Mouse (Mus musculus) embryonic facial prominence, embryonic 12.5 days (tissue): ENCODE measurements around the gene Wdr19. TPM values are rescaled to one million over a fixed set of nuclear protein-coding genes. Genes with fewer than 3 reads are reported as not detected.
A peak's percentile ranks its signal among the peaks of the same experiment; 100 is the strongest.

ENCODE experiments used
- ATAC-seq: fragments of 200-750 bp; cut with Nextera tagmentation; 2 replicates; pipeline ENCODE4 v1.8.0; 2017; ENCODE audit not compliant: insufficient number of reproducible peaks, insufficient read depth, low FRiP score, low TSS enrichment
- H3K27ac ChIP-seq: fragments of 300-500 bp; sonication (generic); 2 replicates; pipeline ENCODE4 v1.5.1; 2016; ENCODE audit warnings: mild to moderate bottlenecking
- H3K27me3 ChIP-seq: fragments of 300-500 bp; sonication (generic); 2 replicates; pipeline ENCODE4 v1.6.1; 2016; ENCODE audit warnings: mild to moderate bottlenecking, moderate library complexity
- H3K36me3 ChIP-seq: fragments of 300-500 bp; sonication (generic); 2 replicates; pipeline ENCODE4 v1.6.1; 2016; ENCODE audit warnings: mild to moderate bottlenecking
- H3K4me1 ChIP-seq: fragments of 300-500 bp; sonication (generic); 2 replicates; pipeline ENCODE4 v1.6.1; 2016
- H3K4me2 ChIP-seq: fragments of 300-500 bp; sonication (generic); replicated peaks from 2 replicates; pipeline ENCODE4 v1.6.1; 2016; ENCODE audit warnings: mild to moderate bottlenecking, moderate library complexity
- H3K4me3 ChIP-seq: fragments of 300-500 bp; sonication (generic); 2 replicates; pipeline ENCODE4 v1.5.1; 2016; ENCODE audit warnings: mild to moderate bottlenecking
- H3K9ac ChIP-seq: fragments of 300-500 bp; sonication (generic); 2 replicates; pipeline ENCODE4 v1.6.1; 2016; ENCODE audit warnings: mild to moderate bottlenecking, moderate library complexity
- H3K9me3 ChIP-seq: fragments of 300-500 bp; sonication (generic); 2 replicates; pipeline ENCODE4 v1.6.1; 2016; ENCODE audit warnings: mild to moderate bottlenecking, moderate library complexity
- WGBS: fragments of 180-500 bp; shearing (Covaris S2); methylation state at CpG from one replicate; pipeline ENCODE4 v1.1.7; 2016; 5-methylcytosine and 5-hydroxymethylcytosine counted together
- polyA plus RNA-seq: library from polyadenylated mRNA; unstranded; fragments of >200 nt; fragmentation: Nextera tagmentation; extraction: Ambion mirVana; gene quantifications from 2 replicates; pipeline ENCODE4 v1.2.1, GENCODE M21; 2016

Wdr19 gene
- polyA plus RNA-seq, result 12.2 and 13.2 TPM in 2 replicates

DNA sequence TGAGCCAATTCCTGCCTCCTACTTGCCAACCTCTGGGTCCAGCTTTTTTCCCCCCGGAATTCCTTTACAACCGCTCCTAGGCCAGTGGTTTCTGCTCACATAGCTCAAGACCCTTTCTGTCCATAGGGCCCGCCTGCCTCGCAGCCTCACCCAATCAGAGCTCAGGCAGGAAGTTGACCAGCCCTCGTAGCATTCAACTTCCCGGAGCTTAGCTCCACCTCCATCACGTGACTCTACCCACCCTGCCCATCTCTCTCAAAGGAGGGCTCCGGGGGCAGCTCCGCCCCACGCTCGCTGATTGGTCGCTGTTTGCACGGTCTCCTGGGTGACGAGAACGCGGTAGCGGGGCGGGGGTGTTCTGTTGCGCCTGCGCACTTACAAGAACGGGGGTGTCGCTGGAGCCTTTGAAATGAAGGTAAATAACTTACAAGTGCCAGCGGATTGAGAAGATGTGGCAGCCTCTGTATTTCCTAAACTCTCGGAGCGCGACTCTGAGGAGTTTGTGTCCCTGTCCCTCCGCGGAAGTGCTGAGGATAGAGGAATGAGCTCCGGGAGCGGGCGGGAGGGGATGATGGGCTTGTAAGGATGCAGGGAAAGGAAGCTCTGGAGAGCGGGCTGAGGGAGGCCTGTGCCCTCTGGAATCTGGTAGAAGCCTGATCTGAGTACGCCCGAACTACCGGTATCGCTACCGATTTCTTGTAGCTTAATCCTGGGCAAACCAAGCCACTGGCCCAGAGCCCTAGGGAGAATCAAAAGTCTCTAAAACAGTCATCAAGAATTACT is at the start of gene Wdr19:
Wdr19 (plus strand) TSS at position 351 of the 783 bp plus-strand sequence.
- no peaks in the 10 kb centered on the region for H3K36me3 ChIP-seq
- no peaks in the 10 kb centered on the region for H3K27me3 ChIP-seq

GRCm38 (mm10) chr5:65149706-65150105 is 49.8 kb upstream of the Wdr19 start:
- H3K4me2 ChIP-seq, result no peak overlapping the region
- no peaks in the 10 kb centered on the region for H3K9me3 ChIP-seq
- no peak overlapping the region for H3K4me3 ChIP-seq
- no peaks in the 10 kb centered on the region for H3K4me1 ChIP-seq
- no peaks in the 10 kb centered on the region for H3K27me3 ChIP-seq
- 93% methylated on average over 6 of the region's 6 CpGs for WGBS
- no peak overlapping the region for H3K9ac ChIP-seq
- H3K36me3 ChIP-seq, result peaks cover 12% of the 10 kb centered on the region
- no peak for ATAC-seq
- H3K27ac ChIP-seq, result no peak overlapping the region

More for the DNA sequence above, at the start of gene Wdr19:
- peak within 1 kb of the TSS; percentile 58 for H3K4me2 ChIP-seq
- H3K4me1 ChIP-seq, result 0 out of 2 replicates have a peak, but pooled peaks cover 6% of the 10 kb centered on the region
- under 1% methylated on average over 37 of the region's 37 CpGs for WGBS
- H3K9me3 ChIP-seq, result no peaks in the 10 kb centered on the region
- H3K9ac ChIP-seq, result peak within 1 kb of the TSS; percentile 50
- peak within 1 kb of the TSS; percentile 71 for H3K27ac ChIP-seq
- H3K4me3 ChIP-seq, result peak within 1 kb of the TSS; percentile 56
- ATAC-seq, result peak; percentile 99

- no peaks in the 10 kb centered on the region for H3K9me3 ChIP-seq
- no peaks in the 10 kb centered on the region for H3K27me3 ChIP-seq
- H3K27ac ChIP-seq, result no peak overlapping the region
- 86% methylated on average over 8 of the region's 8 CpGs for WGBS
- H3K4me2 ChIP-seq, result no peak overlapping the region
- H3K36me3 ChIP-seq, result peaks cover 6% of the 10 kb centered on the region; the same call in 1 of the 2 replicates
- H3K9ac ChIP-seq, result no peak overlapping the region
- H3K4me3 ChIP-seq, result no peak overlapping the region
- no peak for ATAC-seq
- H3K4me1 ChIP-seq, result no peaks in the 10 kb centered on the region
Measured at GRCm38 (mm10) chr5:65150376-65150955, 49.0 kb upstream of the Wdr19 start.

DNA sequence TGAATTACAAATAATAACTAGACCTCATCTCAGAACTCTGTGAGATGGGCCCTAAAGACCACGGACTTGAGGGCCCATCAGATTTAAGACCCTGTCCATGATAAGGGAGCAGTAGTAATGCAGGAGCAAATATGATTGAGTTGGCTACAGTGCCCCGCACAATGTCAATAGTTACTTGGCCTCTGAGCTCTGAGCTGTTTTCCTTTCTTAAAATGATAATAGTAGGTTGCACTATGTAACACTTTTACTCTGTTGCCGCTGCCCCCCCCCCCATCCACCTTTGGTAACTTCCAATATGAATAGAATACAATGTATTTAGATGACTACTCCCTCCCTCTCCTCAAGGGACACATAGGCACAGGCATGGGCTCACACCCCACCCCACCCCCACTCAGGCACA is 48.2 kb upstream of the Wdr19 start:
- 97% methylated on average over 3 of the region's 3 CpGs for WGBS
- H3K4me1 ChIP-seq, result no peaks in the 10 kb centered on the region
- H3K9me3 ChIP-seq, result no peaks in the 10 kb centered on the region
- ATAC-seq, result no peak
- no peak overlapping the region for H3K9ac ChIP-seq
- no peak overlapping the region for H3K4me2 ChIP-seq
- H3K4me3 ChIP-seq, result no peak overlapping the region
- no peak overlapping the region for H3K27ac ChIP-seq
- peaks cover 6% of the 10 kb centered on the region; the same call in 1 of the 2 replicates for H3K36me3 ChIP-seq
- no peaks in the 10 kb centered on the region for H3K27me3 ChIP-seq

DNA sequence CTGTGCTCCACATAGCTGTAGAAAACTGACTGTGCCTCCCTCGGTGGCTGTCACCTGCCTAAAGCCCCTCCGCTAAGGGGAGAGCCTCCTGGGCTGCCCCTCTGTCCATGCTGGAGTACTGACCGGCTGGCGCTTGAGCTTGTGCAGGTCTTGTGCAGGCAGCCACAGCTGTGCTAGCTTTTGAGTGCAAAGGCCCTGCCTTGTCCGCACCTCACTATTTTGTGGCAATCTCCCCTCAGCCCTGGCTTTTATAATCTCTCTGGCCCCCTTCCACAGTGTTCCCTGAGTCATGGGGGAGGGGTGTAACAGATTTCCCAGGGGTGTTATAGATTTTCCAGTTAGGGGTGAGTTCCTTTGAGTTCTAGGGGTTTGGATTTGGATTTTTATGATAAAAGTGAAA is 47.7 kb upstream of the Wdr19 start:
- no peak for ATAC-seq
- H3K4me2 ChIP-seq, result no peak overlapping the region
- no peaks in the 10 kb centered on the region for H3K27me3 ChIP-seq
- H3K27ac ChIP-seq, result no peak overlapping the region
- no peak overlapping the region for H3K9ac ChIP-seq
- H3K9me3 ChIP-seq, result 0 out of 2 replicates have a peak, but pooled peaks cover 1% of the 10 kb centered on the region
- no peak overlapping the region for H3K4me3 ChIP-seq
- 76% methylated on average over 5 of the region's 5 CpGs for WGBS
- H3K36me3 ChIP-seq, result peaks cover 7% of the 10 kb centered on the region; the same call in 1 of the 2 replicates
- H3K4me1 ChIP-seq, result no peaks in the 10 kb centered on the region

DNA sequence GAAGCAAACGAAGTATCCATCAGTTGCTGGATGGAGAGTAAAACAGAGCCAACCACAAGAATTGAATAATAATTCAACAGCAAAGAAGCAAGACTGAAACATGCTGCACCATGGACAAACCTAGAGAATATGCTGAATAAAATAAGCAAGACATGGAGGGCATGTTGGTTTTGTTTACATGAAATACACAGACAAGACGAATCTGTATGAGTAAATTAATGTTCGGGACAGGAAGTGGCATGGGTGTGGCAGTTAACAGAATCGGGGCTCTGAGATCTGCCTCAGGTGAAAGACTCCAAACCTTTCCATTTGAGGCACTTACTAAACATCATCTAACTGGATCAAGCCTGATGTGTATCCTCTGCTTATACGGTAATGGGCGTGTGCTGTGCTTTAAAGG is 45.2 kb upstream of the Wdr19 start:
- Histone ChIP-seq H3K36me3 (peaks cover 9% of the 10 kb centered on the region; the same call in 1 of the 2 replicates), H3K4me1 (no peaks in the 10 kb centered on the region), H3K4me2 (no peak overlapping the region), H3K4me3 (no peak overlapping the region), H3K27ac (no peak overlapping the region), H3K27me3 (no peaks in the 10 kb centered on the region), H3K9ac (no peak overlapping the region), H3K9me3 (0 out of 2 replicates have a peak, but pooled peaks cover 2% of the 10 kb centered on the region)
- ATAC-seq, result no peak
- WGBS, result 86% methylated on average over 6 of the region's 6 CpGs

GRCm38 (mm10) chr5:65156853-65157252 is 42.6 kb upstream of the Wdr19 start:
- H3K9me3 ChIP-seq, result 0 out of 2 replicates have a peak, but pooled peaks cover 2% of the 10 kb centered on the region
- no peak overlapping the region for H3K4me2 ChIP-seq
- H3K4me1 ChIP-seq, result no peaks in the 10 kb centered on the region
- H3K36me3 ChIP-seq, result peaks cover 4% of the 10 kb centered on the region; the same call in 1 of the 2 replicates
- no peak overlapping the region for H3K27ac ChIP-seq
- 73% methylated on average over 2 of the region's 2 CpGs for whole genome bisulfite sequencing
- no peak overlapping the region for H3K9ac ChIP-seq
- ATAC-seq, result no peak
- H3K4me3 ChIP-seq, result no peak overlapping the region
- H3K27me3 ChIP-seq, result no peaks in the 10 kb centered on the region

GRCm38 (mm10) chr5:65157412-65158381 is 41.8 kb upstream of the Wdr19 start:
- Histone ChIP-seq H3K4me3 (no peak overlapping the region), H3K27ac (no peak overlapping the region), H3K36me3 (peaks cover 6% of the 10 kb centered on the region; the same call in 1 of the 2 replicates), H3K27me3 (no peaks in the 10 kb centered on the region), H3K9ac (no peak overlapping the region), H3K4me1 (no peaks in the 10 kb centered on the region), H3K9me3 (0 out of 2 replicates have a peak, but pooled peaks cover 2% of the 10 kb centered on the region), H3K4me2 (no peak overlapping the region)
- 75% methylated on average over 22 of the region's 22 CpGs for WGBS
- no peak for ATAC-seq

- Histone ChIP-seq H3K4me1 (0 out of 2 replicates have a peak, but pooled peaks cover 7% of the 10 kb centered on the region), H3K4me3 (no peak overlapping the region), H3K27ac (no peak overlapping the region), H3K9ac (no peak overlapping the region), H3K9me3 (0 out of 2 replicates have a peak, but pooled peaks cover 2% of the 10 kb centered on the region), H3K27me3 (no peaks in the 10 kb centered on the region), H3K4me2 (no peak overlapping the region), H3K36me3 (peaks cover 11% of the 10 kb centered on the region)
- WGBS, result 88% methylated on average over 20 of the region's 20 CpGs
- ATAC-seq, result no peak
Measured at GRCm38 (mm10) chr5:65158696-65159305, 40.7 kb upstream of the Wdr19 start.

DNA sequence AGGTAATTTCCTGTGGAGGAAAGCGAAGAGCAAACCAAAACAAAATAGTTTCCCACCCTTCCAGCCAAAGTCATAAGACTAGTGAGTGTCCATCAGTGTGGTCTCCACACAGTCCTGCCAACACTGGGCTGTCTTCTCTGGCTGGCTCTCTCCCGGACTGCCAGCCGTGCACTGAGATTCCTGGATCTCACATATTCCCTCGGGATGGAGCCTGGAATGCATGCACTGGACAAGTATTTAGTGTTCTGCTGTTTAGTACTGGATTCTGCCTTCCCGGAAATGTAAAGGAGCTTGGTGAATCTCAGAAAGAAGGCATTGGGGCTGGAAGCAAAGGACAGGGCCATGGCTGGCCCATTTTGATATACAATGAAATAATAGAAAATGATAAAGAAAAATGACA is 36.5 kb upstream of the Wdr19 start:
- Histone ChIP-seq H3K4me3 (no peak overlapping the region), H3K27ac (no peak overlapping the region), H3K4me2 (no peak overlapping the region), H3K9me3 (no peaks in the 10 kb centered on the region), H3K36me3 (peaks cover 14% of the 10 kb centered on the region), H3K27me3 (no peaks in the 10 kb centered on the region), H3K9ac (no peak overlapping the region), H3K4me1 (0 out of 2 replicates have a peak, but pooled peaks cover 7% of the 10 kb centered on the region)
- no peak for ATAC-seq
- WGBS, result 55% methylated on average over 5 of the region's 5 CpGs
